Mouse (Mus musculus): Measurements from ENCODE around the gene Cpa4. TPM values are rescaled to one million over a fixed set of nuclear protein-coding genes. Genes with fewer than 3 reads are reported as not detected.

Cpa4 gene
- polyA plus RNA-seq, 1 experiment: 0.16 TPM

DNA sequence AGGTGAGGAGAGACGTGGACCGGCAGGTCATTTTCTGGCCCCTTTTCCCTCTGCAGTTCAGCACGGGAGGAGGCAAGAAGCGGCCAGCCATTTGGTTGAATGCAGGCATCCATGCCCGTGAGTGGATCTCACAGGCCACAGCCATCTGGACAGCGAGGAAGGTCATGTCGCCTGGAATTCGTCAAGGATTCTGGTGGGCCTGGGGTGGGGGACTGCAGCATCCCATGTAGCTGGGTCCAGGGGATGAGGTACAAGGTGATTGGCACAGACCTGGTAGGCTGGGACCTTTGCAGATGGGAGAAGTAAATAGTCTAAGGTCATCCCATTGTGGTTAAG is 12.6 kb downstream of the Cpa4 start:
- TF ChIP-seq CTCF (IDR thresholded peaks at IDR 0.05; ENCODE audit: borderline replicate concordance, insufficient read depth, low read depth, low read length): no peak
- no peak for TF ChIP-seq POLR2A (IDR thresholded peaks at IDR 0.05; ENCODE audit: borderline replicate concordance, insufficient read depth, low read length)
- WGBS: 27% methylated on average over 8 of the region's 8 CpGs
- no peaks in the 10 kb centered on the region for H3K4me1 ChIP-seq (ENCODE audit: control insufficient read depth, insufficient read depth, low read length)
- no peak overlapping the region for H3K27ac ChIP-seq (ENCODE audit: insufficient read depth, low read length)
- H3K4me3 ChIP-seq (replicated peaks; ENCODE audit: insufficient read depth, low read depth, low read length): no peak overlapping the region
- H3K27me3 ChIP-seq (ENCODE audit: control insufficient read depth, insufficient read depth, low read length): no peaks in the 10 kb centered on the region
- DNase-seq: no peak

DNA sequence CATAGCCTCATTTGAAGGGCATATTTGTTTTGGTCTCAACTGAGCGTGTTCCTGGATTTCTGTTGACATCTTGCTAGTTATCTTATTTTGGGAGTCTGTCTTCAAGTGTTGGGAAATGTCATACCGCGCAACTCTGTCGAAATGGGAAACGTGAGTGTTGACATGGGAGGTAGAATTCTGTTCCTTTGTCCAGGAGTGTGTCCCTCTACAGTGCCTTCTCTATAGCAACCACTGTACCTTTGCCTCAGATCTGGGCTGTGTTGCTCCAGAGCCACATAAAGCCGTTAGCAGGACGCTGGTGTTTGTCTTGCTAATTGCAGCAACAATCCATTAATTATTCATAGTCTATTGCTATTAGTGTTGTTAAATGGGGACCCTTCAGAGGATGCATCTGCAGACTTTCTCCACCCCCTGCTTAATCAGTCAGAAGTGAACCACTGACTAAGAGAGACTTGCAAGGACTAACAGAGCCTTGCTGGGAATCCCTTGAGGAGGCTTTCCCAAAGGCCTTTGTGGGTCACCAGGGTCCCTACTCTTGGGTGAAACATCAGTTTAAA is 18.8 kb downstream of the Cpa4 start:
- no peak overlapping the region for H3K27ac ChIP-seq (ENCODE audit: insufficient read depth, low read length)
- no peak for DNase-seq
- no peaks in the 10 kb centered on the region for H3K4me1 ChIP-seq (ENCODE audit: control insufficient read depth, insufficient read depth, low read length)
- 87% methylated on average over 7 of the region's 7 CpGs for WGBS
- no peak overlapping the region for H3K4me3 ChIP-seq (replicated peaks; ENCODE audit: insufficient read depth, low read depth, low read length)
- no peaks in the 10 kb centered on the region for H3K27me3 ChIP-seq (ENCODE audit: control insufficient read depth, insufficient read depth, low read length)
- no peak for TF ChIP-seq POLR2A (IDR thresholded peaks at IDR 0.05; ENCODE audit: borderline replicate concordance, insufficient read depth, low read length)
- TF ChIP-seq CTCF (IDR thresholded peaks at IDR 0.05; ENCODE audit: borderline replicate concordance, insufficient read depth, low read depth, low read length): no peak

DNA sequence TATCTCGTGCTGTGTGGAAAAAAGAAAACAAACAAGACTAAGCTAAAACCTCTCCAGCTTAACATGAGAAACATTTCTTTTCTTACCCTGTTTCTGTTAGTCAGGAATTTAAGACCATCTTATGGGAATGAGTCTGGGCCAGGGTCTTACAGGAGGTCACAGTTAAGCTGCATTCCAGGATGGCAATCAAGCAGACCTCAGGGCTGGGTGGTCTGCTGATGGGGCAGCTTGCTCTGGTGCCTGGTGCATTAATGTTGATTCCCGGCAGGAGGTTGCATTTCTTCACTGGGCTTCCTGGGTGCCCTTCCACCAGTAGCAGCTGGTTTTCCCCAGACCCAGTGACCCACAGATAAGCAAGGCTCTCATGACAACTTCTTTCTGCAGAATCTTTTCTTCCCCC is 21.6 kb downstream of the Cpa4 start:
- no peak overlapping the region for H3K27ac ChIP-seq (ENCODE audit: insufficient read depth, low read length)
- 65% methylated on average over 2 of the region's 2 CpGs for WGBS
- no peak overlapping the region for H3K4me3 ChIP-seq (replicated peaks; ENCODE audit: insufficient read depth, low read depth, low read length)
- H3K27me3 ChIP-seq (ENCODE audit: control insufficient read depth, insufficient read depth, low read length): no peaks in the 10 kb centered on the region
- TF ChIP-seq CTCF (IDR thresholded peaks at IDR 0.05; ENCODE audit: borderline replicate concordance, insufficient read depth, low read depth, low read length) (no peak), POLR2A (IDR thresholded peaks at IDR 0.05; ENCODE audit: borderline replicate concordance, insufficient read depth, low read length) (no peak)
- H3K4me1 ChIP-seq (ENCODE audit: control insufficient read depth, insufficient read depth, low read length): no peaks in the 10 kb centered on the region
- DNase-seq: no peak

GRCm38 (mm10) chr6:30591851-30592404 is 23.8 kb downstream of the Cpa4 start:
- Histone ChIP-seq H3K4me3 (replicated peaks; ENCODE audit: insufficient read depth, low read depth, low read length) (no peak overlapping the region), H3K27ac (ENCODE audit: insufficient read depth, low read length) (no peak overlapping the region), H3K4me1 (ENCODE audit: control insufficient read depth, insufficient read depth, low read length) (no peaks in the 10 kb centered on the region), H3K27me3 (ENCODE audit: control insufficient read depth, insufficient read depth, low read length) (no peaks in the 10 kb centered on the region)
- TF ChIP-seq POLR2A (IDR thresholded peaks at IDR 0.05; ENCODE audit: borderline replicate concordance, insufficient read depth, low read length) (no peak), CTCF (IDR thresholded peaks at IDR 0.05; ENCODE audit: borderline replicate concordance, insufficient read depth, low read depth, low read length) (no peak)
- WGBS: 63% methylated on average over 5 of the region's 5 CpGs
- DNase-seq: no peak

DNA sequence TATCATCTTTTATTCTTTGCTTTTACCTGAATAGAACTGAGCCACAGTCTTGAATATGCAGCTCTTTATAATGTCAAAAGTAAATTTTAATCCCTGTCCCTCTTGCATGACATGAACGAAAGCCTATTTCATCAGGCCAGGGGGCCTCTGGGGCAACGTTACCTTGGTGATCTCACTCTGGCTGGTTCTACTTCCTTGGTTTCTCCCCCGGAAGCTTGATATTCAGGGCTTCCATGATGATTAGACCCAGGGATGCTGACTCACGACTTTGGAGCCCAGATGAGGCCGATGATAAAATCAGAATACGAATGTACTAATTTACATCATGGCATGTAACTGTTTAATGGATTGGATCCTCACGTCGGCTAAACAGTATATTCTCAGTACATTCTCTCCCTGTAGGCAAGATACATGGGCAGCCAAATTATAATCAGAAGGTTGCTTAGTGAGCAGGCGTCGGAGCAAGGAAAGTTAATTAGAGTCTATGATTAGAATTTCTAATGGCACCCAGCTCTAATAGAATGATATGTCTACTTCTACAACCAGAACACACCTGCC is 24.3 kb downstream of the Cpa4 start:
- no peak overlapping the region for H3K27ac ChIP-seq (ENCODE audit: insufficient read depth, low read length)
- H3K4me1 ChIP-seq (ENCODE audit: control insufficient read depth, insufficient read depth, low read length): no peaks in the 10 kb centered on the region
- H3K27me3 ChIP-seq (ENCODE audit: control insufficient read depth, insufficient read depth, low read length): no peaks in the 10 kb centered on the region
- no peak for TF ChIP-seq POLR2A (IDR thresholded peaks at IDR 0.05; ENCODE audit: borderline replicate concordance, insufficient read depth, low read length)
- TF ChIP-seq CTCF (IDR thresholded peaks at IDR 0.05; ENCODE audit: borderline replicate concordance, insufficient read depth, low read depth, low read length): no peak
- WGBS: 77% methylated on average over 10 of the region's 10 CpGs
- no peak for DNase-seq
- H3K4me3 ChIP-seq (replicated peaks; ENCODE audit: insufficient read depth, low read depth, low read length): no peak overlapping the region

- no peak for TF ChIP-seq CTCF (IDR thresholded peaks at IDR 0.05; ENCODE audit: borderline replicate concordance, insufficient read depth, low read depth, low read length)
- TF ChIP-seq POLR2A (IDR thresholded peaks at IDR 0.05; ENCODE audit: borderline replicate concordance, insufficient read depth, low read length): no peak
- no peak for DNase-seq
- no peaks in the 10 kb centered on the region for H3K4me1 ChIP-seq (ENCODE audit: control insufficient read depth, insufficient read depth, low read length)
- whole genome bisulfite sequencing: 81% methylated on average over 7 of the region's 7 CpGs
- H3K4me3 ChIP-seq (replicated peaks; ENCODE audit: insufficient read depth, low read depth, low read length): no peak overlapping the region
- no peaks in the 10 kb centered on the region for H3K27me3 ChIP-seq (ENCODE audit: control insufficient read depth, insufficient read depth, low read length)
- no peak overlapping the region for H3K27ac ChIP-seq (ENCODE audit: insufficient read depth, low read length)
Observed at GRCm38 (mm10) chr6:30594364-30594763, 26.2 kb downstream of the Cpa4 start.

DNA sequence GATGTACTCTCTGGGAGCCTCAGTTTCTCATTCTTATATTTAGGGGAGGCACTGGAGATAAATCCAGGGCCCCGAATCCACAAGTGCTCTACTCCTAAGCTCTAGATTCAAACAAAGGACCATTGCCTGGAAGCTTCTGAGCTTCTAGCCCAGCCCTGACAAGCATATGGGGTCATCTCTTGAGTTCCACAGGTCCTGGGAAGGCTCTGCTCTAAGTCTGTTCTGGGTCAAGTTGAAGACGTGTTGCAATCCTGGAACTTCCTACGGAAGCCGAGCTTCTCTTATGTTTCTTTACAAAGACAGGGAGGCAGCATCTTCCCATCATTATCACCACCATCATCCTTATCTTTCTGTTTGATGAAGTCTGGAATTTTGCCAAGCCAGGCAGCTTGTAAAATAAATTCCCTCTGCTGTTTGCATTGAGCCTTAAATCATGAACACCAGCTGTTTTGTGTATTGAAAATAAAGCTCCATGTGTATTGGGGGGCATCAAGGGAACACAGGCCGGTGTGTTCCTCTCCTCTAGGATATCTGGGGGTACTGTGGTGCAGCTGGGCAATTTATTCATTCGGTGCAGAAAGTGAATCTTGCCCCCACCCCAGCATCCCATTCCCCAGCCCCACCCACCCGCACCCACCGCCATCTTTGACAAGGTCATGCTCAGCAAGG is 28.2 kb downstream of the Cpa4 start:
- Histone ChIP-seq H3K4me1 (ENCODE audit: control insufficient read depth, insufficient read depth, low read length) (no peaks in the 10 kb centered on the region), H3K27ac (ENCODE audit: insufficient read depth, low read length) (no peak overlapping the region), H3K4me3 (replicated peaks; ENCODE audit: insufficient read depth, low read depth, low read length) (no peak overlapping the region), H3K27me3 (ENCODE audit: control insufficient read depth, insufficient read depth, low read length) (no peaks in the 10 kb centered on the region)
- DNase-seq: no peak
- WGBS: 93% methylated on average over 8 of the region's 8 CpGs
- TF ChIP-seq CTCF (IDR thresholded peaks at IDR 0.05; ENCODE audit: borderline replicate concordance, insufficient read depth, low read depth, low read length): no peak
- no peak for TF ChIP-seq POLR2A (IDR thresholded peaks at IDR 0.05; ENCODE audit: borderline replicate concordance, insufficient read depth, low read length)

GRCm38 (mm10) chr6:30600033-30600432 is 31.9 kb downstream of the Cpa4 start:
- 75% methylated on average over 3 of the region's 3 CpGs for WGBS
- H3K4me3 ChIP-seq (replicated peaks; ENCODE audit: insufficient read depth, low read depth, low read length): no peak overlapping the region
- H3K27me3 ChIP-seq (ENCODE audit: control insufficient read depth, insufficient read depth, low read length): no peaks in the 10 kb centered on the region
- TF ChIP-seq POLR2A (IDR thresholded peaks at IDR 0.05; ENCODE audit: borderline replicate concordance, insufficient read depth, low read length): no peak
- no peak for TF ChIP-seq CTCF (IDR thresholded peaks at IDR 0.05; ENCODE audit: borderline replicate concordance, insufficient read depth, low read depth, low read length)
- H3K4me1 ChIP-seq (ENCODE audit: control insufficient read depth, insufficient read depth, low read length): no peaks in the 10 kb centered on the region
- no peak for DNase-seq
- no peak overlapping the region for H3K27ac ChIP-seq (ENCODE audit: insufficient read depth, low read length)
